Mouse (Mus musculus) testis, adult 2 months (tissue): ENCODE data around the gene Reep6.

Source experiments
- CTCF ChIP-seq: fragments of 200-500 bp; IDR thresholded peaks from 2 replicates; pipeline ENCODE4 v1.5.1; 2012; ENCODE audit warnings: low read depth, mild to moderate bottlenecking, inconsistent platforms, low read length, moderate library complexity; ENCODE audit not compliant: control insufficient read depth, insufficient read depth, insufficient replicate concordance
- POLR2A ChIP-seq: fragments of 200-500 bp; IDR thresholded peaks from 2 replicates; pipeline ENCODE4 v1.6.1; 2012; ENCODE audit warnings: low read depth, mild to moderate bottlenecking, inconsistent platforms, low read length, moderate library complexity; ENCODE audit not compliant: control insufficient read depth

DNA sequence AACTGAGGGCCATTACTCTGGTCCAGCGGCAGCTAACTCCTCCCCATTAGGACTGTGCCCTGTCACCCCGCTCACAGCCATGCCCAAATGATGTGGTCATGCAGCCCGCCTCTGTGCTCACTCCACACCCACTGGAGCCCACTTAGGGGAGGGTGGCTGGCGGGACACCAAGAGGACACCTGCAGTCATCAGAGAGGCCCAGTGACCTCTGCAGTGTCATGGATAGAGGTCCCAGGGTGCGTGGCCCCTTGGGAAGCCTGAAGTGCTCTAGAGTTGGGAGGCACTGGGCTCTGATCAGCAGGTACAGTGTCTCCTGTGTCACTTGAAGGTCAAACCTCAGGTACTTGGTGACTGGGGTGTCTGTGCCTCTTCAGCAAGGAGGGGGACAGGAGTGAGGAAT lies 32.9 kb upstream of the Reep6 start:
- TF ChIP-seq CTCF (no peak), POLR2A (no peak)
